Mouse (Mus musculus) mesoderm, embryonic 11.5 days (tissue): ENCODE data around the gene Fgfr2.

Source experiments
- DNase-seq: peaks from one replicate; pipeline ENCODE4 v3.0.0-alpha.2; 2012; ENCODE audit warnings: low read depth, low spot score

The Fgfr2 gene

DNA sequence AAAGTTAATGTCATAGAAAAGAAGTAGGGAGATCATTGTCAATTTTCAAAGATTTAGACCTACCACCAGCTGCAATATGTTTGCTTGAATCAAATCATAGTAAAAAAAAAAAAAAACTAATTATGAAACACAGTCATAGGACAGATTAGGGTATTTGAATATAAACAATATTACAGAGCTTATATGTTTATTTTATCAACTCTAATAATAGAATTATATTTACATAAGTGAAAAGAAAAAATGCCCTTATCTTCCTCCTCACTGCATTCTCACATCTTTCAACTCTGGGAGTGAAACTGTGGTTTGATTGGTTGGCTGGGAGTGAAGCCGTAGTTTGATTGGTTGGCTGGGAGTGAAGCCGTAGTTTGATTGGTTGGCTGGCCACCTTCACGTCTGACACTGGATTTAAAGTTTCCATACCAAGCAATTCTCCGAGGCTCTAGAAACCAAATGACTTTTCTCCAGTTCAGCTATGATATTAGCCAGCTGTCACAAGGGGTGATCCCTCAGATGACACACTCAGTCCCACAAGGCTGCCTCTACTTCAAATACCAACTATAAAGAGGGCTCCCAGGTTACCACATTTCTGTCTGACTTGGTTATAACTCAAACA lies 941.5 kb downstream of the Fgfr2 start:
- no peak for DNase-seq

DNA sequence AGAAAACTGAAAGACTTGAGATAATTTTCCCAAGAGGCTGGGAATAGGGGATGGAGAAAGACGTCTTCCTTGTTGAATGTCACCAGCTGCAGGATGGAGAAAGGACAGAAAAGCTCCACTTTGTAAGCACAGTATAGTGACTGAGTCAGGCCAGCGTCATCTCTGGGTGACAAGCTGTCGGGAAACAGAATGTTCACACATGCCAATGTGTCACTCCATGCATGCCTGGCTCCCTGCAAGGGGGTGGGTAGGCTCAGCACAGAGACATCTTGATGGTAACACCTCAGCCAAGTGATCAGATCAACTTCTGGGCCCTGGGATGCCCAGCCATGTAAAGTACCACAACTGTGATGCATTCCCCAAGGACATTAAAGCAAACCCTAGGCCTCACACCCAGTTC lies 942.1 kb downstream of the Fgfr2 start:
- no peak for DNase-seq

DNA sequence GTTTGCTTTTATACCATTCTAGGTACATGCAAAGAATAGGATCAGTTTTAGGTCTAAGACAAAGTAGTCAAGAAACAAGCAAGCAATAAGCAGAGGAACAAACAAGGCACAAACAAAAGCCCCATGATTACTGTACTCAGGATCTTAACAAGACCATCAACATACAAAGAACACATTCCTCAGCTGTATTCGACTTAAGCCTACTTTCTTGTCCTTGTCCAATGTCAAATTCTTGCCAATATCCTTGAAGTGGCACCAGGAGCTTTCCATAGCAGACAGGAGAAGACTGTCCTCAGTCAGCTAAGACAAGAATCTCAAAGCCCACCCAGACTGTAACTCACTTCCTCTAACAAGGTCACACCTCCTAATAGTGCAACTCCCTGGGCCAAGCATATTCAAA lies 944.1 kb downstream of the Fgfr2 start:
- DNase-seq, result no peak

DNA sequence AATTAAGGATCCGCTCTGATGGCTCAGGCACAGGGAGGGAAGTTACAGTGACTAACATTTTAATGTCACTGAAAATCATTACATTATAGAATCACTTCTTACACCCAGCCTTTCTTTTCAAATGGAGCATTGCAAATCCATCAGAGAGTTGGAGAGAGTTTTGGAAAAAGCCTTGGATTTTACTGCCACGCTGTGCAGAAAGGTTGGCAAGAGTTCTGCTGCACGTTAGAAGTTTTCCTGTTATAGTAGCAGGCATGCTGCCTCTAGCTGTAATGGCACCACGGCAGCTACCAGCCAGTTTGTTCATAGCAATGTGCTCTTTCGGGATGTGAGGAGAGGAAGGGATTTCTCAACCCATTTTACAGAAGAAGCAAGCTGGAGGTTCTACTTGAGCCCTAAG lies 948.4 kb downstream of the Fgfr2 start:
- DNase-seq, result no peak

DNA sequence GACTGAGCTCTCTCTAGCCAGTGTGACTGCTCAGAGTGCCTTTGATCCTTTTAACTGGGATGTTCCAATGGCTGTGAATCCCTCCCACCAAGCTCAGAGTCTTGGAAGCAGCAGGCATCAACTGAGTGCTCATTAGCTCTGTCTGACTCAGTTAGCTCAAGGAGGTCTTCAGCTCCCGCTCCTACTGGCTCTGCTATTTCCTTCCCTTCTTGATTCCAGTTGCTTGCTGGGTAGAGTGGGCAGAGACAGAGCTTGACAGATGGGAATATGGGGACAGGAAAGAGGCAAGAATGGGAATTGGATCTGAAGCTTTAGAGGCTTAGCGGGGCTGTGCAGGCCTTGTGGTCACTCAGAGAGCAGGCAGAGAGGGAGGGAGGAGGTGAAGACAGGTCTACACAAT lies 948.9 kb downstream of the Fgfr2 start:
- no peak for DNase-seq

DNA sequence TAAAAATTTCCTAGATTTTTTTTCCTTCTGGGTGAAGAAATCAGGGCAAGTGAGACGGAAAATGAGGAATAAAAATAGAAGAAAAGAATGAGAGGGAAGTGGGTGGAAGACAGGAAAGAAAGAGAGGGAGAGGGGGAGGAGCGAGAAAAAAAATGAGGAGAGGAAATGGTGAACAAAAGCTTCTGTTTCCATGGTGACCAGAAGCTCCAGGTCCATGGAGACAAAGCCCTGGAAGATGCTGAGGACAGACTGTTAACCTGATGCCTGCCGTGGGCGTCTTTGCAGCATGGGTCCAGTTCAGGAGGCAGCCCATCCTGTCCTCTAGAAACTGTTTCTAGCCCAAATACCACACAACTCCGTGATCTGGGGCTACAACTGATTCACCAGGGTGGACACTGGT lies 950.9 kb downstream of the Fgfr2 start:
- DNase-seq, result no peak

DNA sequence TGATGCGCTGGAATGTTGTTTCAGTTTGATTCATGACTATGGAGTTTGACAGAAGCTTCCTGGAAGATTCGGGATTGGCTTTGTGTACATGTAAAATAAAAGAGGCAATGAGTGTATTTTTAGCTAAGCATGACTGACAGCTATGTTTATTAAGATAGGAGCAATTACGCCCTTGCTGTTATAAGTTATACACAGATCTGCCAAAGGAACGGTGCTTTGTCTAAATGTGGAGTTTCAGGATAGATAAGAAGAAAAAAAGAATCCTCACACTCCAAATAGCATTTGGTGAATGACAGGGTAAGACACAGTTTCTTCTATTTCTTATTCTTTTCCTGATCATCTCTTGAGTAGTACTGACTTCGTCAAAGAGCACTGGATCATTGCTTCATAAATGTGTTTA lies 951.4 kb downstream of the Fgfr2 start:
- no peak for DNase-seq

DNA sequence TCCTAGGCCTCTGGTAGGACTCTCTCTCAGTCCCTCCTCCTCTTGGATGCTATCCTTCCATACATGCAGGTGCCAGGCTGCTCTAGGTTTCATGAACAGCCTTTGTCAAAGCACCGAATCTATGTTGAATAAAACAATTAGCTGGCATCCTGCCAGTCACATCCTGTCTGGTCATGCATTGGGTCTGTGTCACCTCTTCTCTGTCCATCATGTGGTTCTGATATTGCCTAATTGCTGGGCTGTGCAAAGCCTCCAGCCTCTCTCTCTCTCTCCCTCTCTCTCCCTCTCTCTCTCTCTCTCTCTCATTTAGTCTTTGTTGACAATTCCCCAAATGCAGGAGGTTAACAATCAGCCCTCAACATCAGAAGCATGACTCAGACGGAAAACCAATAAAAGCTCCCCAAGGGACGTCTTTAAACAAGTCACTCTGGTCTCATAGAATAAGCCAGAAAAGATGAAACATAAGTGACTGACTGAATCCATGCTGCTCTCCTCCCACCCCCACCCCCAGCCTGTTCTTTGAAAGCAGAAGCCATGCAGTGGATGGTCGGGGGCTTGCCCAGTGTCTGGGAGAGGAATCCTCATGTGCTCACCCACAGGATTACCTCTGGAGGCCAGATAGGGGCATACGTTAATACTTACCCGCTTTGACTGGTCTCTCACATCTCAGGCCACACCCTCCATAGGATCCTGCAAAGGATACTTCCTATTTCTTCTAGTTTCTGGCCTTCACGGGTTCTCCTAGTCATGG lies 953.6 kb downstream of the Fgfr2 start:
- no peak for DNase-seq

DNA sequence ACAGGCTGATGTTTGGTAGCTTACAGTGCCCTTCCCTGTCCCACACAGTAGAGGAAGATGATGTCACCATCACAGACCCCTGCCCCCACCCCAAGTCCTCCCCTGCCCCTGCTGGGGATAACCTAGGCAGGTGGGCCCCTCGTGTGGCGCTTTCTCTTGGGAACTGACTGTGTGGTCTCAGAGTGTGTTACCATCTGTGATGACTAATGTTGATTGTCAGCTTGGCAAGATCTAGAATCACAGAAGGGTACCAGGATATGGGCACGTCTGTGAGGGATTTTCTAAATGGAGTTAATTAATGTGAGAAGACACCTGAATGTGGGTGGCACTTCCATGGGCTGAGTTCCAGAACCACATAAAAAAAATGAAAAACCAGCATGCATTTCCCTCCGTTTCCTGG lies 955.9 kb downstream of the Fgfr2 start:
- DNase-seq, result no peak

DNA sequence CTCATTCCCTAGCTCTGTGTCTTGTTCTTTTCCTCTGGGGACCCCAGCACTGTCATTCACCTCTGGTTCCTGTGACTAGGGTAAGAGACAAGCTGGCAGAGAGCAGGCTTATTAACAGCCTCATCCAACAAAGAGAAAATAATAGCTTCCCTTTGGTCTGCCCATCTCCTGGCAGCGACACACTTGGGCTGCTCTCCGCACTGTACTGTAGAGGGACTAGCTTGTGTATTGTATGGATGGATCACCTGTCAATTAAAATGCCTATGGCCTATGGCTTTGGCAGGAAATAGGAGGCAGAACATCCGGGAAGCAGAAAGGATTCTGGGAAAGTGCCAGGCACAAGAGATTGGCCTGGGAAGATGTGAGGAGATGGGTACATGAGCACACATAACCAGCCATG lies 960.9 kb downstream of the Fgfr2 start:
- no peak for DNase-seq

DNA sequence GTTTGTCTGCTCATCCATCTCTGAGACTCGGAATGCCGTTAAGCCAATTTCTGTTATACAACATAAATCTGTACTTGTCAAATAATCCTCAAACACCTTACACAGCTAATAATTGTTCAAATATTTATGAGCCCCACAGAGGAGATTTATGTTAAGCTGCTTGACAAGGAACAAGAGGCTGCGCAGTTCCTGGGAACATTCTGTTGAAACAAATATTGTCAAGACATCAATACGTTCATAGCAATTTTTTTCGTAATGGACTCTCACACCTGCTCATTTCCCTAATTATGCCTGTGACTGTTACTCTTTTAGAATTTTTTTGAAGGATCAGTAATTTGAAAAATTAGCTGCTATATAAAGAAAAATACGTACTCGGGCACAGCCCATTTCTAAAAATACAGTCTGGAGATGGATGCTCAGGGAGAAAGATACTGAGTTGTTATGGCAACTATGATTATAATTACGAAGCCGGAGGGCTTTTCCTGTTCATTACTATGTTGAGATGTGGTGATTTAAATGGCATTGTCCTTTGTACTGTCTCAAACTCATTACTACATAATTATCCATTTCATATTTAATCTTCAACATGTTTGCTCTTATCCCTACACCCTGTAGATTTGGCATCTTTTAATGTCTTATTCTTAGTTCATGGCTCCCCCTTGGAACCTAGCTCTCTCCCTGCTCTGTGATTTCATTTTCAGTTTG lies 964.7 kb downstream of the Fgfr2 start:
- DNase-seq, result no peak

DNA sequence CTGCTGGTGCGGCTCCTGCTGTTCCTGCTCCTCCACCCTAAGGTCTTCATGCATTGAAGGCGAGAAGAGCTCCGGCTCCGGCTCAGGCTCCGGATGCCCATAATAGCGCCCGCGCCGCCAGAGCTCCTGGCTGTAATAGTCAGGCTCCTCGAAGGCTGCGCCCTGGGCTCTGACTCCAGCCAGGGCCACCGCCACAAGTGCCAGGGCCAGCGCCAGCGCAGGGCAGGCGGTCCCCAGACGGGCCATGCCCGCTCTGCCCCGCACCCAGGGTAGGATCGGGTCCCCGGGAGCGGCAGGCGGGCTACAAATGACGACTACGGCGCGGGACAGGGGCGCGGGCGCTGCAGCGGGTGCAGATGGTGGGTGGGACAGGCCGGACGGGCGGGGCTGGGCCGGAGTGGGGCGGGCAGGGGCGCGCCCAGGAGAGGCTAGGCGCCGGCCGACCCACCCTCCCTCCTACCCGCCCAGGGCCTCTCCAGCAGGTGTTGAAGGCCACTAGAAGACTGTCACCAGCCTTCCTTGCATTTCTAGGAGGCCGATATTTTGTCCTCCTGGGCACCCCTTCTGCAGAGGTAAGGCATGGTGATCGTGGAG lies 968.7 kb downstream of the Fgfr2 start, which contains the start of gene Cpxm2:
Cpxm2 (minus strand) TSS at position 372 of the 594 bp plus-strand sequence.
- DNase-seq, result no peak

DNA sequence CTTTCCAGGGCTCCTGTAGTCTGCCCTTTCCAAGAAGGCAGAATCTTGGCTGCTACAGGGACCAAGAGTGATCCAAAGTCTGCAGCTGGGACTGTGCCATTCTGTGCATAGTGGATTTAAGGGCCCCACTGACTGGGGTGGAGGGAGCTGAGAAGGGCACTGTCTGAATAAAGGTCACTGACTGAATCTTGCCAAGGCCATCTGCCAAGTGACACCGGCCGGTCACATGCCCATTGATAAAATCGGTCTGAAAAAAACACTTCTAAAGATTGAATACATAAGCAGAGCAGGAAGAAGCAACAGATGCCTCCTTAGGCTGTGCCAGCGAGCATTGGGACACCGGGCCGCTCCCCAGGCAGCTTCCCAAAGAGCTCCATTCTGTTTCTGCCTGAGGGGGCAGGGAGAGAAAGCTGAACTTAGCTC lies 969.4 kb downstream of the Fgfr2 start:
- DNase-seq, result no peak

DNA sequence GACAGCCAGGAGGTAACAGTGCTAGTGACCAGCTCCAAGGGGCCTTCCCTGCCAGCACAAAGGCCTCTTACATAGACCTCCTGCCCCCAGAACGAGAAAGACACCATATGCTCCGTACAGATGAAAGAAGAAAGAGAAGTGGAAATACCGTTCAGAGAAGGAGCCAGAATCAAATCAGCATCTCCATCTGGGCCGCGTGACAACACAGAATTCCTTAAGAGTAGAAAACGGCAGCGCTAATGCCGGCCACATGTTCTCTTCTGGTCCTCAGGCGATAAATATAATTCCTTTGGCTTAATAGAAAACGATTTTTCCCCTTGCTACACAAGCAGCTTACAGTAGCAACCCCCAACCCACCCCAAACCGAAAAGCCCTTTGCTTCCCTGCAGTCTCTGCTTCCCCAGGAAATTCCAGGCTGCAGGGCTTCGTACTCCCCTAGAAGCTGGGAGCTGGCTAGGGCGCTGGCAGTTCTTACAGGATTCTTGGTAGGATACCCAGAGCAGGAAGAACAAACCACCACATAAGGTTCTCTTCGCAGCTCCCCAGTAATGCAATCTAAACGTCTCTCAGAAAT lies 977.8 kb downstream of the Fgfr2 start:
- no peak for DNase-seq

DNA sequence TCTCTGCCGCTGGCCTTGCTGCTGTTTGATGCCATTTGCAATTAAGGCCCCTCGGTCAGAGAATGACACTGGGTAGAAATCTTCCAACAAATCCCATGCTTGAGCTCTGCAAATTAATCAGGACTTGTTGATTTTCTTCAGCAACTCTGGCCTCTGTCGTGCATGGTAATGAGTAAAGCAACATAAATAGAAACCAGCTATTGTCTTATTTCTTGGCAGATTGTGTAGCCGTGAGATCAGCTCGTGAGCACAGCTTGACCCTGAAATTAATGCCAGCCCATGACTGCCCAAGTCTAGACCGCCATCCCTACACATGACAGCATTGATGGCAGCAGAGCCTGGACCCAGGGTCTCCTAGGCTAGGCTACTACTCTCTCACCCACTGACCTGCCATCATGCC lies 994.5 kb downstream of the Fgfr2 start:
- no peak for DNase-seq

DNA sequence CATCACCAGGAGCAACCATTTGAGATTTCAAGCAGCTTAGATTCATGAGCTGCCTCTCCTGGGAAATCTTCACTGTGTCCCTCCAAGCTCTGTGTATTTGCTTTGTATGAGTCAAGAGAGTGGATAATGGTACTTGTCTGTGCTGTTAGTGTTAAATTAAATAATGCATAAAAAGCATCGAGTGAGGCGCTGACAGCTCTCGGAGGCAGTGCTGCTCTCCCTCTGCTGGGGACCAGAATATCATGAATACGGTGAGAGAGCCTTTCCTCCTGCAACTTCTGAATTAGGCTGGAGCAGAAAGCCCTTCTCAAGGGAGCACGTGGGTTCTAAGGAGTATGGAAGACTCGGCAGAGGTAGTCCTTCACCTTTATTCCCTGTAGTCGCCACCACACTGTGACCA lies 998.2 kb downstream of the Fgfr2 start:
- DNase-seq, result no peak

DNA sequence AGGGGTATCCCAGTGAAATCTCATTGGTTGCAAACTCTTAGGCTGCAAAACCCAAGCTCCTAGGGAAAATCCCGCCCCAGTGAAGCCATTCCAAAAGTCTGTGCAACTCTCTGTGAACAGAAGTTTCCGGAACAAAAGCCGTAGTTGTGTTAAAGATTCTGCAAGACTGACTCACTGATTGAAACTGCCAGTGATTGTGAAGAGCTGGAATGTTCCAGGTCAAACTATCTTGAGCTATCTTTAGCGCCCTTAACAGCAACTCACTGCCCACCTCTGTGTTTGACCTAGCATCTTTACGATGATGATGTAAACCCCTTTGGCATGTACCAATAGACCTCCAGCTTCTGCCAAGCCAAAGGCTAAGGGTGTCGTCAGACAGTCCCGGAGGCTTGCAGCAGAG lies 999.9 kb downstream of the Fgfr2 start:
- DNase-seq, result no peak

DNA sequence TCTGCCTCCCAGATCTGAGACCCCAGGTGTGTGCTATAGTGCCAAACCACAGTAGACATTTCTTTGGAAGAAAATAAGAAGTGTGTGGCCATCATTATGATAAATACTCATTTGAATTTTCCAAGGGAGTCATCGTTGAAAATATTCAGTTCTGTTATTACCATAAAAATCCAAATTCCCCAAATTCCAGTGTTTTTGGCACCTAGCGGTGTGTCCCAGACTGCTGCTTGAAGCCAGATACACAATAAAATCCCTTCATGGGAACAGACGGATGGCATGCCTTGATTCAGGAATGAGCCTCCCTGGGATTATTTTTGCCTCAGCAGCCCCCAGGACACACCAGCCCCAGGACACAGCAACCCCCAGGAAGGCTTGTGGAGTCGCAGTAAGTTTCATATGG lies 1003.3 kb downstream of the Fgfr2 start:
- no peak for DNase-seq

DNA sequence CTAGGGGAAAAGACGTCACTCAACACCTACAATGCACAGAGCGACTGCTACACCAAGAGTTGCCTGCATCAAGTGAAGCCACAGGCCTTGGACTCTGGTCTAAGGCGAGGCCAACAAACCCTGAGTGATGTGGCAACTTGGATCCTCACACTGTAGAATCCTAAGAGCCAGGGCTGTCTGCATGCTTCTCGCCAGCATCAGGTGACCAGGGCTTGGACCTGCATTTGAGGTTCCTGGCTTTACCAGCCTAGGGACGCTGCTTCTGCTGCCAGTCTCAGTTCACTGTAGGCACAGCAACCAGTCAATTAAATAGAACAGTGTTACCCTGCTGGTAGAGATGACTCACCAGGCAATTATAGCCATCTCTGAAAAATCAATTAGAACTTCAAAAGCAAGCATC lies 1011.4 kb downstream of the Fgfr2 start:
- DNase-seq, result no peak

DNA sequence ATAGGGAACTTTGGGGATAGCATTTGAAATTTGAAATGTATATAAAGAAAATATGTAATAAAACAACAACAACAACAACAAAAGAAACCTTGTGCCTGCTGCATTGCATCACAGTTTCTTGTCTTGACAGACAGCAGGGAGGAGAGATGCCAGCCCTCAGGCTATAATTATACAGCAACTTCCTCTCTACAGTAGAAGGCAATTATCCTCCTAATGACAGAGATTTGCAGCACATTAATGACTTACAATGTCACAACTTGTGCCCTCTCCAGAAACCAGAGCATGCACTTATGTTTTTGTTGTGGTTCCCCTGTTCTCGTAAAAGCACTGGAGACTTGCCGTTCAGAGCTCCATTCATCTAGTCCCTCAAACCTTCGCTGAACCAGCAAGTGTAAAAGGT lies 1012.8 kb downstream of the Fgfr2 start:
- no peak for DNase-seq

DNA sequence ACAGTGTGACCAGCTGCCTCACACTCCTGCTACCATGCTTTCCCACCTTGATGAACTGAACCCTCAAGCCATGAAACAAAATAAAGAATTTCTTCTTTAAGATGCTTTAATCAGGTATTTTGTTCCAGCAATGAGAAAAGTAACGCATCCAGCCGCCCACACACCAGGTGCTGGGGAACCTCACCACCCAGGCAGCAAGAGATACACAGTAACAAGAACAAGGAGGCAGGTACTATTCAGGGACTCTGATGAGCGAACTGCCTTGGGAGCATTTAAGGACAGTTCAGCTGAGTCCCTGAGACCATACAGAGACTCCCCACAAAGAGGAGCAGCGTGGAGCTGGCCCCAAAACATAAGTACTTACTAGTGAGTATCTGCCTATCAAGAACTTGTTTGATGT lies 1016.3 kb downstream of the Fgfr2 start:
- DNase-seq, result no peak

DNA sequence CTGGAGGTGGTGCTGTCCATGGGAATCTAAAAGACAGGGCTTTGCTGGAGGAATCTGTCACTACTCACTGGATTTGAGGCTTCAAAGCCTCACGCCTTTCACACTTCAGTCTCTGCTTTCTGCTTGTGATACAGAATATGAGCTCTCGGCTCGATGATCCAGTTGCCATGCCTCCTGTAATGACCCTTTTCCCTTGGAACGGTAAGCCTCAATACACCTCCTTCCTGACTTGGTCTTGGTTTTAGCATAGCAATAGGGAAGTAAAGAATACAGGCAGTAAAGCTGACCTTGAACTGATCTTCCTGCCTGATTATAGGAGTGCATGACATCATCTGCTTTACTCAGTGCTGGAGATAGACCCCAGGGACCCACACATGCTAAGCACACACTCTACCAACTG lies 1017.8 kb downstream of the Fgfr2 start:
- DNase-seq, result no peak
